Mouse (Mus musculus) CH12.LX (cell line): ENCODE measurements around the gene Gstk1. TPM values are rescaled to one million over a fixed set of nuclear protein-coding genes. Genes with fewer than 3 reads are reported as not detected.
A peak's percentile ranks its signal among the peaks of the same experiment; 100 is the strongest.

Experiments used
- DNase-seq: peaks from one replicate; pipeline ENCODE4 v3.0.0-alpha.2; 2013; ENCODE audit errors: extremely low read depth
- H3K27ac ChIP-seq: 2 replicates; pipeline ENCODE4 v1.5.1; 2012; ENCODE audit warnings: low read depth, mild to moderate bottlenecking, control low read depth, moderate library complexity; ENCODE audit not compliant: insufficient read depth
- H3K27me3 ChIP-seq: replicated peaks from 2 replicates; pipeline ENCODE3; 2012; ENCODE audit warnings: inconsistent platforms
- H3K36me3 ChIP-seq, 2 experiments: replicated peaks in 1 of 2; 2 replicates each; pipeline versions ENCODE3 to v1.6.1; 2012; ENCODE audit warnings: inconsistent platforms in 1 of 2, low read length in 1 of 2, mild to moderate bottlenecking in 1 of 2, mixed read lengths in 1 of 2, moderate library complexity in 1 of 2; ENCODE audit not compliant: control insufficient read depth in 1 of 2, insufficient read depth in 1 of 2
- H3K4me1 ChIP-seq, 2 experiments: 2 replicates each; pipeline ENCODE4 v1.6.1; 2012; ENCODE audit warnings: inconsistent platforms in 1 of 2, moderate library complexity in 1 of 2; ENCODE audit not compliant: insufficient read depth in 2 of 2, control insufficient read depth in 1 of 2
- H3K4me2 ChIP-seq: 2 replicates; pipeline ENCODE4 v1.6.1; 2012; ENCODE audit warnings: low read depth, mild to moderate bottlenecking, control low read depth; ENCODE audit not compliant: poor library complexity, insufficient read depth, severe bottlenecking
- H3K4me3 ChIP-seq, 3 experiments: fragments of 150-350 bp in 1 of 3; sonication (generic) in 1 of 3; replicated peaks in 1 of 3; 2 replicates each; pipeline versions ENCODE3 to v1.5.1; 2011 to 2012; ENCODE audit warnings: low read depth in 2 of 3, low read length in 2 of 3, mild to moderate bottlenecking in 2 of 3, moderate library complexity in 2 of 3, control low read depth in 1 of 3, improper control_type of control experiment in 1 of 3, inconsistent platforms in 1 of 3, mixed read lengths in 1 of 3; ENCODE audit not compliant: poor library complexity in 1 of 3
- H3K79me2 ChIP-seq: replicated peaks from 2 replicates; pipeline ENCODE4 v1.6.1; 2012; ENCODE audit warnings: mild to moderate bottlenecking, moderate library complexity; ENCODE audit not compliant: control insufficient read depth, poor library complexity, insufficient read depth, severe bottlenecking; ENCODE audit errors: extremely low read depth
- H3K9ac ChIP-seq: 2 replicates; pipeline ENCODE4 v1.6.1; 2012; ENCODE audit warnings: low read depth, mild to moderate bottlenecking, control low read depth, moderate library complexity; ENCODE audit not compliant: insufficient read depth
- H3K9me3 ChIP-seq: replicated peaks from 2 replicates; pipeline ENCODE3; 2012; ENCODE audit warnings: low read length, inconsistent platforms, mixed read lengths
- E2F4 ChIP-seq: IDR thresholded peaks from 2 replicates; pipeline ENCODE4 v1.6.1; 2011; ENCODE audit warnings: low read depth, low read length, improper control_type of control experiment; ENCODE audit not compliant: insufficient replicate concordance
- ELF1 ChIP-seq: IDR thresholded peaks from 2 replicates; pipeline ENCODE4 v1.6.1; 2014; ENCODE audit warnings: low read depth, mild to moderate bottlenecking, inconsistent platforms, low read length, improper control_type of control experiment
- IRF4 ChIP-seq: IDR thresholded peaks from 2 replicates; pipeline ENCODE4 v1.6.1; 2014; ENCODE audit warnings: low read depth, mild to moderate bottlenecking, inconsistent platforms, low read length, improper control_type of control experiment
- NRF1 ChIP-seq: IDR thresholded peaks from 2 replicates; pipeline ENCODE4 v1.6.1; 2014; ENCODE audit warnings: low read depth, mild to moderate bottlenecking, inconsistent platforms, low read length, improper control_type of control experiment, moderate library complexity
- SMC3 ChIP-seq: IDR thresholded peaks from 2 replicates; pipeline ENCODE4 v1.6.1; 2011; ENCODE audit warnings: low read depth, low read length, improper control_type of control experiment
- ZMIZ1 ChIP-seq: IDR thresholded peaks from 2 replicates; pipeline ENCODE4 v1.6.1; 2012; ENCODE audit warnings: low read depth, mild to moderate bottlenecking, inconsistent platforms, low read length, improper control_type of control experiment
- ZNF384 ChIP-seq: IDR thresholded peaks from 2 replicates; pipeline ENCODE4 v1.6.1; 2012; ENCODE audit warnings: low read depth, low read length, improper control_type of control experiment, inconsistent platforms
- dilution Hi-C: fragments of 300-500 bp; cut with MboI; formaldehyde crosslinking; loops from 2 replicates; pipeline ENCODE4 v1.14.3; 2020; ENCODE audit warnings: low sequenced_read_pairs; ENCODE audit not compliant: extremely low pct_unique_long_range_greater_than_20kb, extremely low pct_ligation_motif_present
- in situ Hi-C: fragments of 300-500 bp; cut with MboI; formaldehyde crosslinking; loops from 3 replicates; pipeline ENCODE4 v1.14.3; 2019; ENCODE audit warnings: low sequenced_read_pairs, low pct_ligation_motif_present, low pct_unique_long_range_greater_than_20kb, mixed read lengths
- polyA plus RNA-seq: library from polyadenylated mRNA; unstranded; fragments of >175 nt; gene quantifications from 2 replicates; pipeline ENCODE4 v1.2.1, GENCODE M21; 2012; ENCODE audit warnings: low read depth; ENCODE audit not compliant: insufficient read length
- total RNA-seq, 2 experiments: library from RNA; depleted of rRNA; stranded (reverse); fragments of 300-350 nt in 1 of 2; fragments of >200 nt in 1 of 2; gene quantifications; 2 replicates each; pipeline ENCODE4 v1.2.3; 2012 to 2014

Gstk1 gene
- total and polyA plus RNA-seq, 3 experiments: 0.59 to 1.0 (median 0.85) TPM

DNA sequence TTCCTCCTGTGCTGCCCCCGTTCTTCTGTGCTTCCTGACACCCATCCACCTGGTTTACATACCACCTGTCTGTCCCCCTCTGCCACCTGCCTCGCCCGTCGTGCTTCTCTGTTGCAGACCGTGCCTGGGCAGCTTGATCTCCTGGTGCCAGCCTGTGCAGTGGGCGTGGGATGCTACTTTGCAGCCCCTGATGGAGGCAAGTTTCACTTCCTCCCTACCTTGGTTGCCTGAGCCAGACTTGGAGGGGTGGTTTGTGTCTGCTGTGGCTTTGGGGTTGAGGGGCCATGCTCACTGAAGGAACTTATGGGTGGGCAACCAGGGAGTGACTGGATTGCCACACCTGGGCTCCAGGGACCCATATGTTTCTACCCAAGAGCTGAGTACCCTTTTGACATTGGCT is 47.6 kb downstream of the Gstk1 start:
- TF ChIP-seq SMC3: no peak
- TF ChIP-seq IRF4: peak; percentile 61; the same call in 1 of the 2 replicates
- Histone ChIP-seq H3K9me3 (no peaks in the 10 kb centered on the region), H3K79me2 (no peaks in the 10 kb centered on the region), H3K9ac (no peak overlapping the region), H3K27ac (no peak overlapping the region), H3K36me3 (peaks cover 0 to 4% of the 10 kb centered on the region in 2 experiments), H3K27me3 (no peaks in the 10 kb centered on the region), H3K4me3 (no peak overlapping the region), H3K4me2 (no peak overlapping the region), H3K4me1 (peaks cover 5 to 21% of the 10 kb centered on the region in 2 experiments)
- peak; percentile 29 for DNase-seq
- dilution Hi-C loops: no loop called here
- in situ Hi-C loops: no loop called here

DNA sequence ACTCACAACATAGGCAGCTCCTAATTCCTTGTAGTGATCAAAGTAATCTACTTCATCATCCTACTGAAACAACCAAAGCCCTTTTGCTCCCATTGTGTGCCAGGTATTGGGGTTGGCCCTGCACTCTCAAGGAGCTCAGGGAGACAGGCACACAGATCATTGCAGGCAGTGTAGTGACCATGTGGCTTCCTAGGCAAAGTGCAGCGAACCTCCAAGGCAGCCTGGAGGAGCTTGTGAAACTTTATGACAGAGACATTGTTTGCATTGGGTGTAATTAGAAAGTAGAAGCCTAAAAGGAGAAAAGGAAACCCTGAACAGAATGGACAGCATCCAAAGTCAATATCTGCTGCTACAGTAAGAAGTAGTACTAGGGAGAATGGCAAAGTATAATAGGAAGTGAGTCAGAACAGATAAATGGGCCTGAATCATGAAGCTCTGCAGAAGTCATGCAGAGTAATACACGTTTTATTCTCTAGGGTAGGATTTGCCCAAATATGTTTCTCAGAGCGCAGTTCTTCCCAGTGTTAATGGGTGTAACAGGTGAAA is 49.9 kb downstream of the Gstk1 start:
- dilution Hi-C loops: no loop called here
- Histone ChIP-seq H3K4me2 (no peak overlapping the region), H3K36me3 (peaks cover 0 to 6% of the 10 kb centered on the region in 2 experiments), H3K79me2 (no peaks in the 10 kb centered on the region), H3K9me3 (no peaks in the 10 kb centered on the region), H3K4me1 (peaks cover 5 to 21% of the 10 kb centered on the region in 2 experiments), H3K4me3 (no peak overlapping the region), H3K27ac (no peak overlapping the region), H3K27me3 (no peaks in the 10 kb centered on the region), H3K9ac (no peak overlapping the region)
- in situ Hi-C loops: no loop called here
- no peak for DNase-seq
- no peak for TF ChIP-seq ZMIZ1

DNA sequence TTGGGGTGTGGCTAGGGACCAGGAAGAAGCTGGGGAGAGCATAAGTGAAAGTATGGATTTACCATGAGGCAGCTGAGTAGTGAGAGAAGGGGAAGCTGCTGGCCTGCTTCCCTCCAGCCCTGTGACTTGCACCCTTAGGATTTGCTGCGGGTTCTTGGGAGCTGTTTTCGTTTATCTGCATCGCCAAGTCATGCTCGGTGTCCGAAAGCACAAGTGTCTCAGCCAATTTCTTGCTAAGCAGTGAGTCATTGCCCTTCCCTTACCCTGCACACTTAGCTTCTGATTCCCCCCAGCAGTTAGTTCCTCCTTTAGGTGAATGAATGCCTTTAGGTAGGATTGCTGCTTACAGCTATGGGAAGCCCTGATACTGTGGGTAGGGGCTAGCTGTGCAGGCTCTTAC is 53.6 kb downstream of the Gstk1 start:
- H3K4me3 ChIP-seq: no peak overlapping the region

More for the DNA sequence above, 53.6 kb downstream of the Gstk1 start:
- DNase-seq: no peak
- Histone ChIP-seq H3K27ac (no peak overlapping the region), H3K9ac (no peak overlapping the region), H3K9me3 (no peaks in the 10 kb centered on the region), H3K4me2 (no peak overlapping the region), H3K36me3 (peaks cover 0 to 2% of the 10 kb centered on the region in 2 experiments), H3K4me1 (no peaks in the 10 kb centered on the region), H3K27me3 (no peaks in the 10 kb centered on the region), H3K79me2 (no peaks in the 10 kb centered on the region)
- TF ChIP-seq IRF4 (no peak), E2F4 (no peak), NRF1 (no peak), ZNF384 (no peak), ELF1 (no peak), SMC3 (no peak)
- dilution Hi-C loops (no loop called here), in situ Hi-C loops (no loop called here)

Other genes with a start within 250 kb of the Gstk1 start
- not detected in 2 replicates for gene Sva, start 207.5 kb upstream of the Gstk1 start, total RNA-seq (2012; rRNA removed)
- gene Sva, start 207.5 kb upstream of the Gstk1 start, total RNA-seq (2014; rRNA removed): not detected in 2 replicates
- not detected in 2 replicates for gene Sva, start 207.5 kb upstream of the Gstk1 start, polyA plus RNA-seq
- not detected in 2 replicates for gene Tas2r139, start 105.0 kb upstream of the Gstk1 start, total RNA-seq (2012; rRNA removed)
- gene Tas2r139, start 105.0 kb upstream of the Gstk1 start, total RNA-seq (2014; rRNA removed): not detected in 2 replicates
- not detected in 2 replicates for gene Tas2r139, start 105.0 kb upstream of the Gstk1 start, polyA plus RNA-seq
- gene Tas2r144, start 30.6 kb upstream of the Gstk1 start, total RNA-seq (2012; rRNA removed): not detected in 2 replicates
- not detected in 2 replicates for gene Tas2r144, start 30.6 kb upstream of the Gstk1 start, total RNA-seq (2014; rRNA removed)
- gene Tas2r144, start 30.6 kb upstream of the Gstk1 start, polyA plus RNA-seq: not detected in 2 replicates
- gene Tmem139, start 16.0 kb downstream of the Gstk1 start, total RNA-seq (2012; rRNA removed): not detected in 2 replicates
- gene Tmem139, start 16.0 kb downstream of the Gstk1 start, total RNA-seq (2014; rRNA removed): not detected in 2 replicates
- 0.20 TPM in 1 of 2 replicates, not detected in the other for gene Tmem139, start 16.0 kb downstream of the Gstk1 start, polyA plus RNA-seq
- 22.6 and 24.7 TPM in 2 replicates for gene Casp2, start 19.1 kb downstream of the Gstk1 start, total RNA-seq (2012; rRNA removed)
- 42.8 and 47.8 TPM in 2 replicates for gene Casp2, start 19.1 kb downstream of the Gstk1 start, total RNA-seq (2014; rRNA removed)
- gene Casp2, start 19.1 kb downstream of the Gstk1 start, polyA plus RNA-seq: 29.0 and 31.6 TPM in 2 replicates
- gene Clcn1, start 40.8 kb downstream of the Gstk1 start, total RNA-seq (2012; rRNA removed): 0.04 TPM in 2 replicates
- 0.08 and 0.18 TPM in 2 replicates for gene Clcn1, start 40.8 kb downstream of the Gstk1 start, total RNA-seq (2014; rRNA removed)
- gene Clcn1, start 40.8 kb downstream of the Gstk1 start, polyA plus RNA-seq: 0.26 and 0.50 TPM in 2 replicates
- 0.04 TPM in 1 of 2 replicates, not detected in the other for gene Fam131b, start 78.7 kb downstream of the Gstk1 start, total RNA-seq (2012; rRNA removed)
- 0.05 TPM in 2 replicates for gene Fam131b, start 78.7 kb downstream of the Gstk1 start, total RNA-seq (2014; rRNA removed)
- gene Fam131b, start 78.7 kb downstream of the Gstk1 start, polyA plus RNA-seq: 0.09 TPM in 1 of 2 replicates, not detected in the other
- gene Zyx, start 103.7 kb downstream of the Gstk1 start, total RNA-seq (2012; rRNA removed): 1.8 and 2.2 TPM in 2 replicates
- gene Zyx, start 103.7 kb downstream of the Gstk1 start, total RNA-seq (2014; rRNA removed): 0.86 and 1.1 TPM in 2 replicates
- 8.0 and 11.4 TPM in 2 replicates for gene Zyx, start 103.7 kb downstream of the Gstk1 start, polyA plus RNA-seq
- not detected in 2 replicates for gene Epha1, start 127.3 kb downstream of the Gstk1 start, total RNA-seq (2012; rRNA removed)
- not detected in 2 replicates for gene Epha1, start 127.3 kb downstream of the Gstk1 start, total RNA-seq (2014; rRNA removed)
- not detected in 2 replicates for gene Epha1, start 127.3 kb downstream of the Gstk1 start, polyA plus RNA-seq
- not detected in 2 replicates for gene Tas2r143, start 154.3 kb downstream of the Gstk1 start, total RNA-seq (2012; rRNA removed)
- gene Tas2r143, start 154.3 kb downstream of the Gstk1 start, total RNA-seq (2014; rRNA removed): not detected in 2 replicates
- not detected in 2 replicates for gene Tas2r143, start 154.3 kb downstream of the Gstk1 start, polyA plus RNA-seq
- not detected in 2 replicates for gene Tas2r135, start 159.5 kb downstream of the Gstk1 start, total RNA-seq (2012; rRNA removed)
- not detected in 2 replicates for gene Tas2r135, start 159.5 kb downstream of the Gstk1 start, total RNA-seq (2014; rRNA removed)
- gene Tas2r135, start 159.5 kb downstream of the Gstk1 start, polyA plus RNA-seq: not detected in 2 replicates
- gene Tas2r126, start 188.6 kb downstream of the Gstk1 start, total RNA-seq (2012; rRNA removed): not detected in 2 replicates
- not detected in 2 replicates for gene Tas2r126, start 188.6 kb downstream of the Gstk1 start, total RNA-seq (2014; rRNA removed)
- not detected in 2 replicates for gene Tas2r126, start 188.6 kb downstream of the Gstk1 start, polyA plus RNA-seq
- gene Olfr458, start 219.3 kb downstream of the Gstk1 start, total RNA-seq (2012; rRNA removed): not detected in 2 replicates
- gene Olfr458, start 219.3 kb downstream of the Gstk1 start, total RNA-seq (2014; rRNA removed): not detected in 2 replicates
- gene Olfr458, start 219.3 kb downstream of the Gstk1 start, polyA plus RNA-seq: not detected in 2 replicates
- gene Olfr457, start 230.4 kb downstream of the Gstk1 start, total RNA-seq (2012; rRNA removed): not detected in 2 replicates
- gene Olfr457, start 230.4 kb downstream of the Gstk1 start, total RNA-seq (2014; rRNA removed): not detected in 2 replicates
- not detected in 2 replicates for gene Olfr457, start 230.4 kb downstream of the Gstk1 start, polyA plus RNA-seq
- not detected in 2 replicates for gene Olfr456, start 241.3 kb downstream of the Gstk1 start, total RNA-seq (2012; rRNA removed)
- gene Olfr456, start 241.3 kb downstream of the Gstk1 start, total RNA-seq (2014; rRNA removed): not detected in 2 replicates
- not detected in 2 replicates for gene Olfr456, start 241.3 kb downstream of the Gstk1 start, polyA plus RNA-seq